Mouse (Mus musculus) urinary bladder, adult 2 months (tissue): ENCODE data around the gene C730034F03Rik. TPM values are rescaled to one million over a fixed set of nuclear protein-coding genes. Genes with fewer than 3 reads are reported as not detected.

ENCODE experiments used
- DNase-seq: peaks from one replicate; pipeline ENCODE4 v3.0.0; 2022; ENCODE audit warnings: low spot score
- polyA plus RNA-seq: library from polyadenylated mRNA; depleted of rRNA; stranded (reverse); fragments of >200 nt; gene quantifications from 2 replicates; pipeline ENCODE4 v1.2.3, GENCODE M21; 2012; rRNA removed

C730034F03Rik gene
- polyA plus RNA-seq, 1 experiment, result 3.7 TPM

GRCm38 (mm10) chr15:89475293-89475600 lies 45.9 kb downstream of the C730034F03Rik start:
- DNase-seq, result no peak

GRCm38 (mm10) chr15:89475611-89476474 lies 46.5 kb downstream of the C730034F03Rik start:
- peak; percentile 82 for DNase-seq

DNA sequence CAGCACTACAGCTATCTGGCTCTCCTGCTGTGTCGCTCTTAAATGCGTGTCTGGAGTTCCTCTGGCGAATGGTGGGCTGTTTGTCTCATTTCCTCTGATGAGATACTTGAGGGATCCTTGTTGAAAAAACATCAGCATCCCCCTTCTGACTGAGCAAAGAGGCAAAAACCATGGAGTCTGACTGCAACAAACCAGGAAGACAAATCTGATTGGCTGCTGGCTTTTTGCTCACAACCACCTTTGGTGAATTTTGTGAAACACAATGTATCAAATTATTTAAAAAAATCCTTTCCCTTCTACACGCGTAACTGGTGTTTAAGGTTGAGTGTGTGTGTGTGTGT lies 47.1 kb downstream of the C730034F03Rik start:
- no peak for DNase-seq

GRCm38 (mm10) chr15:89477091-89477491 lies 47.7 kb downstream of the C730034F03Rik start, which contains the start of gene Arsa:
Gene Arsa, minus strand, starts transcription at chr15:89477425.
- DNase-seq, result no peak

- DNase-seq, result no peak
Measured at GRCm38 (mm10) chr15:89477806-89478205, 48.4 kb downstream of the C730034F03Rik start.

- no peak for DNase-seq
Measured at GRCm38 (mm10) chr15:89478622-89479021, 49.2 kb downstream of the C730034F03Rik start.

Other genes with a start within 250 kb of the C730034F03Rik start
- 171 and 187 TPM in 2 replicates for gene Plxnb2, start 248.8 kb upstream of the C730034F03Rik start, polyA plus RNA-seq
- gene Dennd6b, start 233.1 kb upstream of the C730034F03Rik start, polyA plus RNA-seq, result 16.0 and 23.8 TPM in 2 replicates
- 29.1 and 41.4 TPM in 2 replicates for gene Ppp6r2, start 218.0 kb upstream of the C730034F03Rik start, polyA plus RNA-seq
- 85.7 and 112 TPM in 2 replicates for gene Sbf1, start 114.3 kb upstream of the C730034F03Rik start, polyA plus RNA-seq
- gene Adm2, start 106.9 kb upstream of the C730034F03Rik start, polyA plus RNA-seq, result not detected in 2 replicates
- not detected in 2 replicates for gene Miox, start 95.2 kb upstream of the C730034F03Rik start, polyA plus RNA-seq
- gene Lmf2, start 73.9 kb upstream of the C730034F03Rik start, polyA plus RNA-seq, result 15.8 and 26.7 TPM in 2 replicates
- gene Ncaph2, start 73.9 kb upstream of the C730034F03Rik start, polyA plus RNA-seq, result 95.7 and 112 TPM in 2 replicates
- gene Sco2, start 55.7 kb upstream of the C730034F03Rik start, polyA plus RNA-seq, result 18.8 and 23.2 TPM in 2 replicates
- 1.7 and 1.8 TPM in 2 replicates for gene Tymp, start 52.5 kb upstream of the C730034F03Rik start, polyA plus RNA-seq
- 2.7 and 3.0 TPM in 2 replicates for gene Odf3b, start 50.3 kb upstream of the C730034F03Rik start, polyA plus RNA-seq
- gene Klhdc7b, start 44.7 kb upstream of the C730034F03Rik start, polyA plus RNA-seq, result not detected in 2 replicates
- gene Syce3, start 19.1 kb upstream of the C730034F03Rik start, polyA plus RNA-seq, result not detected in 2 replicates
- gene Cpt1b, start 3.7 kb upstream of the C730034F03Rik start, polyA plus RNA-seq, result 2.3 and 2.7 TPM in 2 replicates
- gene Gm44502, start 107 bp downstream of the C730034F03Rik start, polyA plus RNA-seq, result 0.06 TPM in 2 replicates
- gene Chkb, start 319 bp downstream of the C730034F03Rik start, polyA plus RNA-seq, result 73.2 and 85.8 TPM in 2 replicates
- gene Mapk8ip2, start 24.3 kb downstream of the C730034F03Rik start, polyA plus RNA-seq, result 0.25 and 0.32 TPM in 2 replicates
- gene Arsa, start 47.8 kb downstream of the C730034F03Rik start, polyA plus RNA-seq, result 35.4 TPM in 2 replicates
- gene Shank3, start 70.0 kb downstream of the C730034F03Rik start, polyA plus RNA-seq, result 7.1 and 8.8 TPM in 2 replicates
- gene Acr, start 138.7 kb downstream of the C730034F03Rik start, polyA plus RNA-seq, result 0.63 and 0.71 TPM in 2 replicates
- gene Rabl2, start 162.3 kb downstream of the C730034F03Rik start, polyA plus RNA-seq, result 22.2 and 26.8 TPM in 2 replicates